ENCODE assay signal across 24 mouse cellular contexts in the genomic region with DNA sequence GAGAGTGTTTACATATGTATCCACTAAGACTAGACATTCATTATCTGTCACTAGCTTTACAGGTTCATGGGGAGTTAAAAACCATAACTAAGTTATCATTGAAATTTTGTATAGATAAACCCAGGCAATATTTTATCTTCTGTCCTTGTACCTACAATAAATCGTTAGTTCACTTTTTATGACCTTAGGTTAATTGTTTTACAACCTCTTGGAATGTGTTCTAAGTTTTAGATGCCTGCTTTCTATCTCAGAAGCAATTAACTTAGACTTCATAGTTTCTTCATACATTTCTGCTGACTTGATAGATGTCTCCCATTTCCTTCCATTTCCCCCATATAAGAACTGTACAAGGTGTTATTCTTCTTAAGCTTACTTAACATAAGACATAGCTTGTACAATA.
"Had no signal": no experiment of that assay in that cellular context is flagged by ENCODE, and none has a peak within 500 bp of the region (broad histone marks: within the 10 kb centered on the region; RNA-seq: fewer than 3 reads in every experiment).

No protein-coding gene starts in this region.

- H3K9me3 ChIP-seq: heart, embryonic 13.5 days; heart, embryonic 15.5 days; hindbrain, embryonic 13.5 days; hindbrain, embryonic 15.5 days; kidney, embryonic 15.5 days; limb, embryonic 13.5 days; limb, embryonic 15.5 days; liver, embryonic 12.5 days had no signal

- H3K27ac ChIP-seq: heart, adult 2 months; heart, embryonic 13.5 days; heart, embryonic 15.5 days; hindbrain, embryonic 13.5 days; hindbrain, embryonic 15.5 days; hindbrain, postnatal 0 days; kidney, embryonic 15.5 days; limb, embryonic 13.5 days; limb, embryonic 15.5 days; liver, embryonic 12.5 days; liver, embryonic 14.5 days had no signal

- DNase-seq: gastrocnemius, postnatal 25 days; heart, adult 11 months; heart, adult 2 months; heart, postnatal 14 days; heart, postnatal 36 days; kidney, adult 18-20 months; kidney, adult 9 months; kidney, postnatal 10 days; kidney, postnatal 25 days; kidney, postnatal 4 days; layer of hippocampus, adult 9-11 months; layer of hippocampus, postnatal 36 days; left cerebral cortex, postnatal 4 days; lung, adult 18-20 months had no signal

- H3K27me3 ChIP-seq: heart, embryonic 13.5 days; heart, embryonic 15.5 days; hindbrain, embryonic 13.5 days; hindbrain, embryonic 15.5 days; kidney, embryonic 15.5 days; limb, embryonic 13.5 days; limb, embryonic 15.5 days; liver, embryonic 12.5 days had no signal

- H3K9ac ChIP-seq: hindbrain, embryonic 13.5 days; hindbrain, embryonic 15.5 days; limb, embryonic 15.5 days; liver, embryonic 12.5 days; liver, embryonic 14.5 days had no signal

- ATAC-seq: hindbrain, postnatal 0 days; liver, embryonic 12.5 days had no signal

- H3K4me3 ChIP-seq: heart, adult 2 months had no signal

- H3K4me1 ChIP-seq: heart, embryonic 15.5 days; limb, embryonic 15.5 days; liver, embryonic 12.5 days had no signal

- H3K36me3 ChIP-seq: heart, embryonic 13.5 days; heart, embryonic 15.5 days; hindbrain, embryonic 13.5 days; hindbrain, embryonic 15.5 days; kidney, embryonic 15.5 days; limb, embryonic 13.5 days; limb, embryonic 15.5 days; liver, embryonic 12.5 days had no signal
